Mouse (Mus musculus) bone marrow macrophage, adult 2 months (primary cell): ENCODE data around the gene Stk11ip.

ENCODE experiments used
- CTCF ChIP-seq: IDR thresholded peaks from 2 replicates; pipeline ENCODE4 v1.5.1; 2012; ENCODE audit warnings: low read depth, mild to moderate bottlenecking, low read length, moderate library complexity
- POLR2A ChIP-seq: IDR thresholded peaks from 2 replicates; pipeline ENCODE4 v1.6.1; 2012; ENCODE audit warnings: mild to moderate bottlenecking, low read depth, low read length, borderline replicate concordance

DNA sequence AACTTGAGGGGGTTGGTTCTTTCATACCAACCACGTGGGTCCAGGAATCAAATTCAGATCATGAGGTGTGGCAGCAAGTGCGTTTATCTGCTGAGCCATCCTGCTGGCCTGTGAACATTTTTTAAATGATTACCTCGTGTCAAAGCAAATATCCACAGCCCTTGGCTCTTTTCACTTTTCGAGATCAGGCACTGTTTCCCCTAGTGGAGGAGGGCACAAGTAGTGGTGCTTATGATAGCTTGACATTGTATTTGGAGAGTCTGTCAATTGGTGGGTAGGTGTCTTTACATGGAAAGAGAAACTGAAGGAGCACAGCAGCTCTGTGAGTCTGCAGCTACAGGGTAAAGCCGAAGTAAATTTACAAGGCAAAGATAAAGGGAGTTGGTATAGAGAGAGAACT is 43.6 kb downstream of the Stk11ip start:
- no peak for TF ChIP-seq CTCF
- no peak for TF ChIP-seq POLR2A
